Mouse (Mus musculus): Measurements from ENCODE around the gene Pitx3. TPM values are rescaled to one million over a fixed set of nuclear protein-coding genes. Genes with fewer than 3 reads are reported as not detected.

Gene Pitx3
- polyA plus RNA-seq, 1 experiment from 2014 or later, result not detected

- Histone ChIP-seq H3K4me1 (replicated peaks; ENCODE audit: control insufficient read depth, insufficient read depth, low read length) (no peaks in the 10 kb centered on the region), H3K36me3 (ENCODE audit: control insufficient read depth, insufficient read depth) (no peaks in the 10 kb centered on the region), H3K9me3 (ENCODE audit: control insufficient read depth) (no peaks in the 10 kb centered on the region), H3K4me3 (ENCODE audit: low read depth, low read length) (no peak overlapping the region), H3K27ac (ENCODE audit: low read depth, low read length) (no peak overlapping the region), H3K4me2 (replicated peaks; ENCODE audit: low read depth) (no peak overlapping the region), H3K27me3 (replicated peaks; ENCODE audit: control insufficient read depth, insufficient read depth, low read length) (no peaks in the 10 kb centered on the region), H3K9ac (ENCODE audit: low read depth, low read length) (no peak overlapping the region)
- 81% methylated on average over 2 of the region's 2 CpGs for WGBS
- TF ChIP-seq CTCF (IDR thresholded peaks at IDR 0.05; ENCODE audit: low read depth), result no peak
- no peak for ATAC-seq
Measured at GRCm38 (mm10) chr19:46104187-46104557, 44.0 kb downstream of the Pitx3 start.

GRCm38 (mm10) chr19:46103437-46104186 is 44.5 kb downstream of the Pitx3 start:
- H3K9me3 ChIP-seq (ENCODE audit: control insufficient read depth), result no peaks in the 10 kb centered on the region
- no peaks in the 10 kb centered on the region for H3K4me1 ChIP-seq (replicated peaks; ENCODE audit: control insufficient read depth, insufficient read depth, low read length)
- 76% methylated on average over 6 of the region's 6 CpGs for WGBS
- no peak overlapping the region for H3K9ac ChIP-seq (ENCODE audit: low read depth, low read length)
- no peaks in the 10 kb centered on the region for H3K36me3 ChIP-seq (ENCODE audit: control insufficient read depth, insufficient read depth)
- no peak overlapping the region for H3K27ac ChIP-seq (ENCODE audit: low read depth, low read length)
- ATAC-seq, result no peak
- H3K4me3 ChIP-seq (ENCODE audit: low read depth, low read length), result no peak overlapping the region
- H3K4me2 ChIP-seq (replicated peaks; ENCODE audit: low read depth), result no peak overlapping the region
- TF ChIP-seq CTCF (IDR thresholded peaks at IDR 0.05; ENCODE audit: low read depth), result no peak
- H3K27me3 ChIP-seq (replicated peaks; ENCODE audit: control insufficient read depth, insufficient read depth, low read length), result no peaks in the 10 kb centered on the region

GRCm38 (mm10) chr19:46099561-46099960 is 48.6 kb downstream of the Pitx3 start:
- Histone ChIP-seq H3K4me2 (replicated peaks; ENCODE audit: low read depth) (no peak overlapping the region), H3K9ac (ENCODE audit: low read depth, low read length) (no peak overlapping the region), H3K36me3 (ENCODE audit: control insufficient read depth, insufficient read depth) (no peaks in the 10 kb centered on the region), H3K4me3 (ENCODE audit: low read depth, low read length) (no peak overlapping the region), H3K27me3 (replicated peaks; ENCODE audit: control insufficient read depth, insufficient read depth, low read length) (no peaks in the 10 kb centered on the region), H3K9me3 (ENCODE audit: control insufficient read depth) (no peaks in the 10 kb centered on the region), H3K4me1 (replicated peaks; ENCODE audit: control insufficient read depth, insufficient read depth, low read length) (no peaks in the 10 kb centered on the region), H3K27ac (ENCODE audit: low read depth, low read length) (no peak overlapping the region)
- no peak for ATAC-seq
- TF ChIP-seq CTCF (IDR thresholded peaks at IDR 0.05; ENCODE audit: low read depth), result no peak
- WGBS, result 87% methylated on average over 3 of the region's 3 CpGs

- no peaks in the 10 kb centered on the region for H3K36me3 ChIP-seq (ENCODE audit: control insufficient read depth, insufficient read depth)
- no peaks in the 10 kb centered on the region for H3K9me3 ChIP-seq (ENCODE audit: control insufficient read depth)
- WGBS, result 89% methylated on average over 5 of the region's 5 CpGs
- no peak overlapping the region for H3K27ac ChIP-seq (ENCODE audit: low read depth, low read length)
- ATAC-seq, result no peak
- TF ChIP-seq CTCF (IDR thresholded peaks at IDR 0.05; ENCODE audit: low read depth), result no peak
- no peak overlapping the region for H3K9ac ChIP-seq (ENCODE audit: low read depth, low read length)
- H3K4me2 ChIP-seq (replicated peaks; ENCODE audit: low read depth), result no peak overlapping the region
- no peaks in the 10 kb centered on the region for H3K27me3 ChIP-seq (replicated peaks; ENCODE audit: control insufficient read depth, insufficient read depth, low read length)
- no peaks in the 10 kb centered on the region for H3K4me1 ChIP-seq (replicated peaks; ENCODE audit: control insufficient read depth, insufficient read depth, low read length)
- H3K4me3 ChIP-seq (ENCODE audit: low read depth, low read length), result no peak overlapping the region
Measured at GRCm38 (mm10) chr19:46096396-46096795, 51.7 kb downstream of the Pitx3 start.

GRCm38 (mm10) chr19:46095291-46095690 is 52.8 kb downstream of the Pitx3 start:
- 79% methylated on average over 3 of the region's 4 CpGs for WGBS
- H3K4me3 ChIP-seq (ENCODE audit: low read depth, low read length), result no peak overlapping the region
- ATAC-seq, result no peak
- no peak overlapping the region for H3K9ac ChIP-seq (ENCODE audit: low read depth, low read length)
- no peaks in the 10 kb centered on the region for H3K36me3 ChIP-seq (ENCODE audit: control insufficient read depth, insufficient read depth)
- no peaks in the 10 kb centered on the region for H3K27me3 ChIP-seq (replicated peaks; ENCODE audit: control insufficient read depth, insufficient read depth, low read length)
- H3K4me1 ChIP-seq (replicated peaks; ENCODE audit: control insufficient read depth, insufficient read depth, low read length), result no peaks in the 10 kb centered on the region
- TF ChIP-seq CTCF (IDR thresholded peaks at IDR 0.05; ENCODE audit: low read depth), result no peak
- no peak overlapping the region for H3K27ac ChIP-seq (ENCODE audit: low read depth, low read length)
- no peak overlapping the region for H3K4me2 ChIP-seq (replicated peaks; ENCODE audit: low read depth)
- H3K9me3 ChIP-seq (ENCODE audit: control insufficient read depth), result no peaks in the 10 kb centered on the region

- 92% methylated on average over 2 of the region's 2 CpGs for WGBS
- no peaks in the 10 kb centered on the region for H3K27me3 ChIP-seq (replicated peaks; ENCODE audit: control insufficient read depth, insufficient read depth, low read length)
- H3K4me3 ChIP-seq (ENCODE audit: low read depth, low read length), result no peak overlapping the region
- H3K9ac ChIP-seq (ENCODE audit: low read depth, low read length), result no peak overlapping the region
- no peaks in the 10 kb centered on the region for H3K4me1 ChIP-seq (replicated peaks; ENCODE audit: control insufficient read depth, insufficient read depth, low read length)
- H3K4me2 ChIP-seq (replicated peaks; ENCODE audit: low read depth), result no peak overlapping the region
- H3K9me3 ChIP-seq (ENCODE audit: control insufficient read depth), result no peaks in the 10 kb centered on the region
- no peak overlapping the region for H3K27ac ChIP-seq (ENCODE audit: low read depth, low read length)
- H3K36me3 ChIP-seq (ENCODE audit: control insufficient read depth, insufficient read depth), result no peaks in the 10 kb centered on the region
- no peak for ATAC-seq
- TF ChIP-seq CTCF (IDR thresholded peaks at IDR 0.05; ENCODE audit: low read depth), result no peak
Measured at GRCm38 (mm10) chr19:46094144-46094543, 54.0 kb downstream of the Pitx3 start.

All from intestine, postnatal 0 days (tissue).